Mouse (Mus musculus) brain, embryonic 14.5 days (tissue): ENCODE results near the gene Mcm5.

Experiments
- CTCF ChIP-seq: fragments of 200-500 bp; IDR thresholded peaks from 2 replicates; pipeline ENCODE4 v1.5.1; 2012; ENCODE audit warnings: inconsistent platforms, mild to moderate bottlenecking, moderate library complexity, borderline replicate concordance; ENCODE audit not compliant: insufficient read depth, insufficient read length; ENCODE audit errors: extremely low read depth
- POLR2A ChIP-seq: fragments of 200-500 bp; IDR thresholded peaks from 2 replicates; pipeline ENCODE4 v1.6.1; 2012; ENCODE audit warnings: mild to moderate bottlenecking, inconsistent platforms, borderline replicate concordance; ENCODE audit not compliant: poor library complexity, insufficient read depth, insufficient read length, severe bottlenecking; ENCODE audit errors: extremely low read depth

GRCm38 (mm10) chr8:75078851-75079250 is 30.5 kb upstream of the Mcm5 start:
- TF ChIP-seq POLR2A (no peak), CTCF (no peak)
